Mouse (Mus musculus): ENCODE measurements around the gene Emx2. TPM values are rescaled to one million over a fixed set of nuclear protein-coding genes. Genes with fewer than 3 reads are reported as not detected.

The Emx2 gene
- 16.3 and 20.3 TPM in 2 replicates for polyA plus RNA-seq (2015; fragmentation: Nextera tagmentation; extraction: Ambion mirVana)

- Histone ChIP-seq H3K36me3 (no peaks in the 10 kb centered on the region), H3K4me1 (replicated peaks) (peaks cover 30% of the 10 kb centered on the region), H3K27me3 (peaks cover 89% of the 10 kb centered on the region), H3K4me2 (replicated peaks) (peak within 1 kb of the TSS; percentile 57), H3K27ac (peak within 1 kb of the TSS; percentile 92), H3K4me3 (replicated peaks) (peak within 1 kb of the TSS; percentile 54), H3K9ac (replicated peaks) (peak within 1 kb of the TSS; percentile 79), H3K9me3 (no peaks in the 10 kb centered on the region)
- under 1% methylated on average over 46 of the region's 58 CpGs for WGBS
- peak; percentile 72 for ATAC-seq
These were observed at the start of gene Emx2 for GRCm38 (mm10) chr19:59457951-59458742. Gene Emx2, plus strand, starts transcription at chr19:59458372.

GRCm38 (mm10) chr19:59414128-59414527 is 44.0 kb upstream of the Emx2 start:
- H3K27me3 ChIP-seq = no peaks in the 10 kb centered on the region; the same call in 1 of the 2 replicates
- no peaks in the 10 kb centered on the region for H3K9me3 ChIP-seq
- H3K4me2 ChIP-seq (replicated peaks) = no peak overlapping the region

GRCm38 (mm10) chr19:59418024-59418423 is 40.1 kb upstream of the Emx2 start:
- Histone ChIP-seq H3K4me2 (replicated peaks) (peak overlapping the region; percentile 19; the same call in 1 of the 2 replicates), H3K27me3 (no peaks in the 10 kb centered on the region; the same call in 1 of the 2 replicates), H3K9me3 (no peaks in the 10 kb centered on the region), H3K36me3 (no peaks in the 10 kb centered on the region), H3K4me1 (replicated peaks) (peaks cover 6% of the 10 kb centered on the region), H3K27ac (no peak overlapping the region), H3K4me3 (replicated peaks) (no peak overlapping the region), H3K9ac (replicated peaks) (no peak overlapping the region)
- 3% methylated on average over 15 of the region's 15 CpGs for WGBS
- ATAC-seq = peak; percentile 73

More at GRCm38 (mm10) chr19:59414128-59414527, 44.0 kb upstream of the Emx2 start:
- H3K36me3 ChIP-seq = no peaks in the 10 kb centered on the region
- H3K27ac ChIP-seq = no peak overlapping the region
- no peak for ATAC-seq
- H3K4me1 ChIP-seq (replicated peaks) = no peaks in the 10 kb centered on the region; the same call in 1 of the 2 replicates
- WGBS = 62% methylated on average over 5 of the region's 5 CpGs
- no peak overlapping the region for H3K4me3 ChIP-seq (replicated peaks)
- H3K9ac ChIP-seq (replicated peaks) = no peak overlapping the region

- H3K4me3 ChIP-seq (replicated peaks) = no peak overlapping the region
- H3K4me1 ChIP-seq (replicated peaks) = peaks cover 6% of the 10 kb centered on the region
- H3K9me3 ChIP-seq = no peaks in the 10 kb centered on the region
- ATAC-seq = no peak
- H3K27ac ChIP-seq = no peak overlapping the region
- no peak overlapping the region for H3K4me2 ChIP-seq (replicated peaks)
- H3K9ac ChIP-seq (replicated peaks) = no peak overlapping the region
- H3K27me3 ChIP-seq = no peaks in the 10 kb centered on the region; the same call in 1 of the 2 replicates
- 71% methylated on average over 6 of the region's 6 CpGs for WGBS
- no peaks in the 10 kb centered on the region for H3K36me3 ChIP-seq
These were observed 39.5 kb upstream of the Emx2 start for GRCm38 (mm10) chr19:59418671-59419070.

DNA sequence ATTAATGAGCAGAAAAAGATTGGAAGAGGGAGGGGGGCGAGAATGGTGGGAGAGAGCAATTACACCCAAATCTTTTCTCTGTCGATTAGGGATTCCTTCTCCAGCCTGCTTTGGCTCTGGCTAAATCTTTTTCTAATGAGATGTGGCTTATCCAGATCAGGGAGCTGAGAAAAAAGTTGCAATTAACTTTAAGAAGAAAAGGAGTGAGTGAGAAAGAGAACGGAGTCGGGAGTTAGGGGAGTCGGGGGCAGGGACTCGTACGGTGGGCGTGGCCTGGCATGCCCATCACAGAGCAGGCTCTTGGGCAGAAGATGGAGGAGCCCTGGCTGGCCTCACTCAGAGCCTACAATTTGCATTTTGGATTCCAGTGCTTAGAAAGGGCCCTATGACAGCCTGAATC is 35.8 kb upstream of the Emx2 start:
- H3K36me3 ChIP-seq = no peaks in the 10 kb centered on the region
- H3K4me3 ChIP-seq (replicated peaks) = peak overlapping the region; percentile 7; the same call in 1 of the 2 replicates
- peak; percentile 71 for ATAC-seq
- WGBS = 1% methylated on average over 8 of the region's 8 CpGs
- H3K4me2 ChIP-seq (replicated peaks) = peak overlapping the region; percentile 32
- no peaks in the 10 kb centered on the region; the same call in 1 of the 2 replicates for H3K27me3 ChIP-seq
- no peaks in the 10 kb centered on the region for H3K9me3 ChIP-seq
- no peak overlapping the region for H3K27ac ChIP-seq
- H3K4me1 ChIP-seq (replicated peaks) = peaks cover 6% of the 10 kb centered on the region
- no peak overlapping the region for H3K9ac ChIP-seq (replicated peaks)

- H3K4me2 ChIP-seq (replicated peaks) = no peak overlapping the region
- H3K27me3 ChIP-seq = no peaks in the 10 kb centered on the region; the same call in 1 of the 2 replicates
- no peak overlapping the region for H3K4me3 ChIP-seq (replicated peaks)
- WGBS = 47% methylated on average over 6 of the region's 6 CpGs
- H3K4me1 ChIP-seq (replicated peaks) = peaks cover 6% of the 10 kb centered on the region
- no peak overlapping the region for H3K9ac ChIP-seq (replicated peaks)
- no peak overlapping the region for H3K27ac ChIP-seq
- no peak for ATAC-seq
- H3K36me3 ChIP-seq = peaks cover 6% of the 10 kb centered on the region; the same call in 1 of the 2 replicates
- H3K9me3 ChIP-seq = peaks cover 5% of the 10 kb centered on the region; the same call in 1 of the 2 replicates
These were observed 34.5 kb upstream of the Emx2 start for GRCm38 (mm10) chr19:59423685-59424084.

DNA sequence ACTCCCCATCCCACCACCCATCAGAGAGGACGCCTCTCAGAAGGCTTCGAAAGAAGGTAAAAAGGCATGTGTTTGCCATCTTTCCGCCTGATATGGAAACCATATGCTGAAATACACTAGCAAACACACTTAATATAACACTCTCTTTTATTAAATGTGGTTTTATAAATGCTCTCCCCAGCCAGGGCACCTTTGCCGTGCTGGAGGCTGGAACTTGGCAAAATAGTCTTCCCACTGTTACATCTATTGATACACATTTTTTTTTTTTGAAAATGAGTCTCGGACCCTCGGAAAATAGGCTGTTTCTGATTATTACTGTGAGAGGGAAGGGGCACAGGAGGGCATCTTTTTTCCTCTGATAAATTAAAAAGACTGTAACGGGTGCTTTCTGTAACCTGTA is 33.2 kb upstream of the Emx2 start:
- H3K4me1 ChIP-seq (replicated peaks) = peaks cover 6% of the 10 kb centered on the region
- H3K27me3 ChIP-seq = no peaks in the 10 kb centered on the region; the same call in 1 of the 2 replicates
- no peak overlapping the region for H3K4me2 ChIP-seq (replicated peaks)
- peaks cover 5% of the 10 kb centered on the region; the same call in 1 of the 2 replicates for H3K9me3 ChIP-seq
- 84% methylated on average over 7 of the region's 7 CpGs for WGBS
- no peak overlapping the region for H3K9ac ChIP-seq (replicated peaks)
- no peak for ATAC-seq
- no peak overlapping the region for H3K4me3 ChIP-seq (replicated peaks)
- H3K27ac ChIP-seq = no peak overlapping the region
- H3K36me3 ChIP-seq = peaks cover 6% of the 10 kb centered on the region; the same call in 1 of the 2 replicates

GRCm38 (mm10) chr19:59432286-59432685 is 25.9 kb upstream of the Emx2 start:
- Histone ChIP-seq H3K9ac (replicated peaks) (no peak overlapping the region), H3K4me3 (replicated peaks) (no peak overlapping the region), H3K27me3 (no peaks in the 10 kb centered on the region), H3K36me3 (peaks cover 6% of the 10 kb centered on the region; the same call in 1 of the 2 replicates), H3K27ac (no peak overlapping the region), H3K4me1 (replicated peaks) (0 out of 2 replicates have a peak, but pooled peaks cover 3% of the 10 kb centered on the region), H3K9me3 (peaks cover 5% of the 10 kb centered on the region; the same call in 1 of the 2 replicates), H3K4me2 (replicated peaks) (no peak overlapping the region)
- WGBS = 73% methylated on average over 6 of the region's 6 CpGs
- no peak for ATAC-seq

DNA sequence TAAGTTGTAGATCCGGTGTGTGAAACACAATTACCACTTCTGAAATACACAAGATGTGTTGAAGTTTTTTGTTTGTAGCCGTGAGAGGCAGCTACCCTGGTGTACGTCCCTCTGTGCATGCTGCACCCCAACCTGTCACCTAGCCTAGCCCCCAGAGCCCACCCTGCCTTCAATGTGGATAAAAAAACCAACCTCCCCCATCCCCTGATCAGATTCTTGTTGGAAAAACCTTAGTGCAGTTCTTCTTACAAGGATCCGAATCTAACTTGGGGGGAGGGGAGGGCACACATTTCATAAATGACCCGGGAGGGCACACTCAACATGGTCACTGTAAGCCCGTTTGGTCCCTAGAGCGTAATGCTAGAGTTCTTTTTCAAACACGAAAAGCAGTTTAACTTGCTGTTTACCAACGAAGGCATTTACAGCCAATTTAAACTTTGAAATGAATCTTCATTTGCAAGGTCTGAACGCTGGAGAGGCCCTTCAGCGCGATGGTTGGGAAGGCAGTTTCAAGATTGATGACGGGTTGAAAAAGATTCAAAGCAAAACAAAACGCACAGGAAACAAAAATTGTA is 7.5 kb upstream of the Emx2 start:
- Histone ChIP-seq H3K4me3 (replicated peaks) (peak overlapping the region; percentile 31), H3K27me3 (peaks cover 90% of the 10 kb centered on the region), H3K4me1 (replicated peaks) (peaks cover 15% of the 10 kb centered on the region), H3K9me3 (no peaks in the 10 kb centered on the region), H3K36me3 (no peaks in the 10 kb centered on the region), H3K4me2 (replicated peaks) (peak overlapping the region; percentile 52), H3K27ac (no peak overlapping the region), H3K9ac (replicated peaks) (no peak overlapping the region)
- ATAC-seq = no peak
- WGBS = 5% methylated on average over 14 of the region's 14 CpGs

DNA sequence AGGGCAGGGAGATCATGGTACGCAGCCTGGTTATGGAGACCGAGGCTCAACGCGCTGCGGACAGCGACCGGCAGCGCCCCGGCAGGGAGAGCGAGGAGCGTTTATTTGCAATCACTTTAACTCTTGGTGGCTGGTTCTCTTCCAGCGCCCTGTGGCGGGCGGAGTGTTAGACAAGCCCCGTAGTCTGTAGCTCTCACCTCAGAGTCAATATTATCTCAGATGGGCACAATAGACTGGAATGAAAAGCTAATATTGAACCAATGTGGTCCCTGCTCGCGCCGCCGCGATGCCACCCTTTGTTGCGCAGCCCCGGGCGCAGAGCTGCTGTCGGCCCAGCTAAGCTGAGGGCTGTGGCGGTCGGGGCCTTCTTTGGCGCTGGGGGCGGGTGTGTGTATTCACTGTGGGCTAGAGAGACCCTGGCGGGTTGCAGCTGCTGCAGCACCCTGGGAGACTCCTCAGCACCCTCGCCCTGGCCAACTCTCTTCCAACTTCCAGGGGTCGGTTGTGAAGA is 6.7 kb upstream of the Emx2 start:
- Histone ChIP-seq H3K27me3 (peaks cover 96% of the 10 kb centered on the region), H3K4me2 (replicated peaks) (peak overlapping the region; percentile 52), H3K9ac (replicated peaks) (peak overlapping the region; percentile 55), H3K4me1 (replicated peaks) (peaks cover 15% of the 10 kb centered on the region), H3K9me3 (no peaks in the 10 kb centered on the region), H3K36me3 (no peaks in the 10 kb centered on the region), H3K27ac (peak overlapping the region; percentile 39; the same call in 1 of the 2 replicates), H3K4me3 (replicated peaks) (peak overlapping the region; percentile 31)
- whole genome bisulfite sequencing = 1% methylated on average over 31 of the region's 31 CpGs
- peak; percentile 60 for ATAC-seq

GRCm38 (mm10) chr19:59452321-59452720 is 5.9 kb upstream of the Emx2 start:
- WGBS = 8% methylated on average over 4 of the region's 4 CpGs
- Histone ChIP-seq H3K9me3 (no peaks in the 10 kb centered on the region), H3K4me2 (replicated peaks) (no peak overlapping the region), H3K36me3 (no peaks in the 10 kb centered on the region), H3K4me3 (replicated peaks) (no peak overlapping the region), H3K9ac (replicated peaks) (no peak overlapping the region), H3K4me1 (replicated peaks) (peaks cover 15% of the 10 kb centered on the region), H3K27me3 (peaks cover 96% of the 10 kb centered on the region), H3K27ac (no peak overlapping the region)
- no peak for ATAC-seq

GRCm38 (mm10) chr19:59453591-59453990 is 4.6 kb upstream of the Emx2 start:
- peaks cover 98% of the 10 kb centered on the region for H3K27me3 ChIP-seq
- 13% methylated on average over 13 of the region's 13 CpGs for WGBS
- no peak overlapping the region for H3K27ac ChIP-seq
- peaks cover 27% of the 10 kb centered on the region for H3K4me1 ChIP-seq (replicated peaks)
- H3K36me3 ChIP-seq = no peaks in the 10 kb centered on the region
- no peaks in the 10 kb centered on the region for H3K9me3 ChIP-seq
- H3K4me3 ChIP-seq (replicated peaks) = peak overlapping the region; percentile 1; the same call in 1 of the 2 replicates
- no peak for ATAC-seq
- H3K9ac ChIP-seq (replicated peaks) = no peak overlapping the region
- H3K4me2 ChIP-seq (replicated peaks) = peak overlapping the region; percentile 57
